Mouse (Mus musculus): Measurements from ENCODE around the gene Rab11fip4. TPM values are rescaled to one million over a fixed set of nuclear protein-coding genes. Genes with fewer than 3 reads are reported as not detected.

Rab11fip4 gene
- polyA plus RNA-seq, 1 experiment from 2014 or later, result 10.7 TPM

DNA sequence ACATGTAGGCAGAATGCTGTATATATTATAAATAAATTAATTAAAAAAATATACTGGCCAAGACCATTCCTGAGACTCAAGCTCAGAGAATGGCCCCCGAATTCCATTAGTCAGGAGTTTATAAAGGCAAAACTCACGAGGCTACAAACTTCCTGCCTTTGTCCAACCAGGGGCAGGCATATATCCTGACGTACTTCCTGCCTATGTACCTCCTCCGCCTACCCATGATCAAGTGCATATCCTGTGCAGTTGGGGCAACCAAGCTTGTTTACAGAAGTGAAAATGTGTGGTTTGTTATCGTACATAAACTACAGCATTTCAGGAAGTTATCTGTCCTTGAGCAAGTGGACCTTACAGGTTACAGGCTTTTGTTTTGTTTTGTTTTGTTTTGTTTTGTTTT lies 32.0 kb downstream of the Rab11fip4 start:
- Histone ChIP-seq H3K36me3 (ENCODE audit: control insufficient read depth, insufficient read depth, low read length) (no peaks in the 10 kb centered on the region), H3K4me2 (ENCODE audit: low read depth, severe bottlenecking) (no peak overlapping the region), H3K4me1 (ENCODE audit: control insufficient read depth, insufficient read depth, low read length) (no peaks in the 10 kb centered on the region), H3K9ac (ENCODE audit: low read length) (no peak overlapping the region), H3K9me3 (ENCODE audit: control insufficient read depth, low read length) (no peaks in the 10 kb centered on the region), H3K27me3 (ENCODE audit: control insufficient read depth, insufficient read depth, low read length) (no peaks in the 10 kb centered on the region), H3K27ac (replicated peaks; ENCODE audit: low read depth, low read length) (no peak overlapping the region), H3K4me3 (ENCODE audit: low read depth, low read length) (no peak overlapping the region)
- DNase-seq (ENCODE audit: low spot score), result no peak
- WGBS, result 79% methylated on average over 5 of the region's 5 CpGs
- no peak for ATAC-seq (ENCODE audit: insufficient number of reproducible peaks, low FRiP score, low TSS enrichment, low read depth)

DNA sequence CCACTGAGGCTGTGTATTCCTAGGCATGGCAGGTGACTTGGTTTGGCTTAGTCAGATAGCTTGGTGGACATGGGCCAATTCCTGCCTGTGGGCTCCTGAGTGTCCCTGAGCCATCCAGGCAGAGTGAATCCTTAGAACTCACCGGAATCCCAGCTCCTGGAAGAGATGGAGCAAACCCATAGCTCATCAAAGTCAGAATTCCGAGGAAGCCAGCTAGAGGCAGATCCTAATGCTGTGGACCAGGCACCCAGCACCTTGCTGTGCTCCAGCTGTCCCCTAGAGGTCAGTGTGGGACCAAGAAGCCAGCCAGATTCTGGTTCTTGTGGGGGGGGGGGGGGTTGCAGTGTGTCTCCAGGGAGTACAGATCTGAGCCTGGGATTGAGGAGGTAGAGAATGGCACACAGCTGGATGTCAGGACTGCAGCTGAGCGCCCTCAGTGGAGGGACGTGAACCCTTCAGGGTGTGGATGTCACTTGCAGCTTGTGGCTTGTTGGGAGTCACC lies 33.8 kb downstream of the Rab11fip4 start:
- no peaks in the 10 kb centered on the region for H3K9me3 ChIP-seq (ENCODE audit: control insufficient read depth, low read length)
- H3K4me3 ChIP-seq (ENCODE audit: low read depth, low read length), result no peak overlapping the region
- no peak overlapping the region for H3K9ac ChIP-seq (ENCODE audit: low read length)
- no peak overlapping the region for H3K4me2 ChIP-seq (ENCODE audit: low read depth, severe bottlenecking)
- H3K27ac ChIP-seq (replicated peaks; ENCODE audit: low read depth, low read length), result no peak overlapping the region
- H3K4me1 ChIP-seq (ENCODE audit: control insufficient read depth, insufficient read depth, low read length), result no peaks in the 10 kb centered on the region
- DNase-seq (ENCODE audit: low spot score) (peak; percentile 71), ATAC-seq (ENCODE audit: insufficient number of reproducible peaks, low FRiP score, low TSS enrichment, low read depth) (no peak)
- H3K27me3 ChIP-seq (ENCODE audit: control insufficient read depth, insufficient read depth, low read length), result no peaks in the 10 kb centered on the region
- no peaks in the 10 kb centered on the region for H3K36me3 ChIP-seq (ENCODE audit: control insufficient read depth, insufficient read depth, low read length)
- WGBS, result 23% methylated on average over 4 of the region's 4 CpGs

DNA sequence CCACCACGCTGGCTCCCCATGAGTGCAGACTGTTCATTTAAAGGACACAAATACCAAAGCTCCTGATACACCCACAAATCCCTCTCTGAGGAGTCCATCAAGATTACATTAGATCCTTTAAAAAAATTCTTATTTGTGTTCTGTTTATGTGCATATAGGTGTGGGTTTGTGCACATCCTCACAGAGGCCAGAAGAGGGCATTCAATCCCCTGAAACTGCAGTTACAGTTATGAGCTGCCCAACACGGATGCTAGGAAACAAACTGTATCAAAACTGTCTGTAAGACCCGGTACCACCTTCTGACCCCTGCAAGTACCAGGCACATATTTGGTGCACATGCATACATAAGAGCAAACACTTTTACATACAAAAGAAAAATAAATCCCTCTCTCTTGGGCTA lies 37.7 kb downstream of the Rab11fip4 start:
- Histone ChIP-seq H3K4me1 (ENCODE audit: control insufficient read depth, insufficient read depth, low read length) (no peaks in the 10 kb centered on the region), H3K27ac (replicated peaks; ENCODE audit: low read depth, low read length) (no peak overlapping the region), H3K4me2 (ENCODE audit: low read depth, severe bottlenecking) (no peak overlapping the region), H3K9me3 (ENCODE audit: control insufficient read depth, low read length) (no peaks in the 10 kb centered on the region), H3K36me3 (ENCODE audit: control insufficient read depth, insufficient read depth, low read length) (no peaks in the 10 kb centered on the region), H3K9ac (ENCODE audit: low read length) (no peak overlapping the region), H3K4me3 (ENCODE audit: low read depth, low read length) (no peak overlapping the region), H3K27me3 (ENCODE audit: control insufficient read depth, insufficient read depth, low read length) (no peaks in the 10 kb centered on the region)
- 71% methylated on average over 3 of the region's 3 CpGs for WGBS
- DNase-seq (ENCODE audit: low spot score) (no peak), ATAC-seq (ENCODE audit: insufficient number of reproducible peaks, low FRiP score, low TSS enrichment, low read depth) (no peak)

DNA sequence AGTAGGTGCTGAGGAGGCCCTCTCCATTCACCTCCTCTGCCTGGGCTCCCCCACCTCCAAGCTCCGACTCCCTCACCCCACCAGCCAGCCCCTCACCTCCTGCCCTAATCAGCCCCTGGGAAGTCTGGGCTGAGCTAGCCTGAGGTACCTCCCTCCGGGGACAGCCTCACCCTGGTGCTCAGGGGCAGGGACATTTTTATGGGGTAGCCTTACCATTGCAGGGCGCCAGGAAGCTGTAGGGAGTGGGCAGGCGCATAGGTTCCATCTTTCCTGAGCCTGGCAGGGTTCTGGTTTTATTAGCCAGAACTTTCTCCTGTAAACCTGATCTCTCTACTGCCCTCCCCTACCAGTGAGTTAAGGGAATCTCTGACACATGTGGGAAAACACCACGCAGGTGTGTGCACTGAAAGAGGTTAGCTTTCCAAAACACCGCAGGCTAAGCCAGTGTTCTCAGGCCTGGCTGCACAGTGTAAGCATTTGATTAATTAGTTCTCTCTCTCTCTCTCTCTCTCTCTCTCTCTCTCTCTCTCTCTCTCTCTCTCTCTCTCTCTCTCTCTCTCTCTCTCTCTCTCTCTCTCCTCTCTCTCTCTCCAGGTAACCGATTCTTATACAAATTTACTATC lies 38.9 kb downstream of the Rab11fip4 start:
- DNase-seq (ENCODE audit: low spot score) (no peak), ATAC-seq (ENCODE audit: insufficient number of reproducible peaks, low FRiP score, low TSS enrichment, low read depth) (no peak)
- Histone ChIP-seq H3K4me1 (ENCODE audit: control insufficient read depth, insufficient read depth, low read length) (no peaks in the 10 kb centered on the region), H3K27me3 (ENCODE audit: control insufficient read depth, insufficient read depth, low read length) (no peaks in the 10 kb centered on the region), H3K9me3 (ENCODE audit: control insufficient read depth, low read length) (no peaks in the 10 kb centered on the region), H3K4me3 (ENCODE audit: low read depth, low read length) (no peak overlapping the region), H3K9ac (ENCODE audit: low read length) (no peak overlapping the region), H3K27ac (replicated peaks; ENCODE audit: low read depth, low read length) (no peak overlapping the region), H3K36me3 (ENCODE audit: control insufficient read depth, insufficient read depth, low read length) (no peaks in the 10 kb centered on the region), H3K4me2 (ENCODE audit: low read depth, severe bottlenecking) (no peak overlapping the region)
- WGBS, result 70% methylated on average over 7 of the region's 7 CpGs

DNA sequence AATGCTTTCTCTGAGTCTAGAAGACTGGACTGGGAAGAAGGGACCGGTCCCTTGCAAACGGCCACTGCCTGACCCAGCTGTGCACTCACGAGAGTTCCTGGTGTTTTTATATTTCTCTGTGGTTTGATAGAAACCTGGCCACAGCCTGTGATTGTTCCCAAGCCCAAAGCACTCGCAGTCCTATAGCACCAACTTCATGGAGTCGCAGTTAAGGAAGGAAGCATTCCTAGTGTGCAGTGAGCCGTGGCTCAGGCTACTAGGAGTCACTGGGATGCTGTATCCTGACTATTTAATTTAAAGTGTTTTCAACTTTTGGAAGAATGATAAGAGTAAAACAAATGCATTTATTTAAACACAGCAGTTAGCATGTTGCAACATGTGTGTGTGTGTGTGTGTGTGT lies 39.5 kb downstream of the Rab11fip4 start:
- Histone ChIP-seq H3K4me1 (ENCODE audit: control insufficient read depth, insufficient read depth, low read length) (no peaks in the 10 kb centered on the region), H3K4me3 (ENCODE audit: low read depth, low read length) (no peak overlapping the region), H3K9ac (ENCODE audit: low read length) (no peak overlapping the region), H3K27ac (replicated peaks; ENCODE audit: low read depth, low read length) (no peak overlapping the region), H3K4me2 (ENCODE audit: low read depth, severe bottlenecking) (no peak overlapping the region), H3K27me3 (ENCODE audit: control insufficient read depth, insufficient read depth, low read length) (no peaks in the 10 kb centered on the region), H3K9me3 (ENCODE audit: control insufficient read depth, low read length) (no peaks in the 10 kb centered on the region), H3K36me3 (ENCODE audit: control insufficient read depth, insufficient read depth, low read length) (no peaks in the 10 kb centered on the region)
- ATAC-seq (ENCODE audit: insufficient number of reproducible peaks, low FRiP score, low TSS enrichment, low read depth) (no peak), DNase-seq (ENCODE audit: low spot score) (no peak)
- WGBS, result 62% methylated on average over 6 of the region's 6 CpGs

DNA sequence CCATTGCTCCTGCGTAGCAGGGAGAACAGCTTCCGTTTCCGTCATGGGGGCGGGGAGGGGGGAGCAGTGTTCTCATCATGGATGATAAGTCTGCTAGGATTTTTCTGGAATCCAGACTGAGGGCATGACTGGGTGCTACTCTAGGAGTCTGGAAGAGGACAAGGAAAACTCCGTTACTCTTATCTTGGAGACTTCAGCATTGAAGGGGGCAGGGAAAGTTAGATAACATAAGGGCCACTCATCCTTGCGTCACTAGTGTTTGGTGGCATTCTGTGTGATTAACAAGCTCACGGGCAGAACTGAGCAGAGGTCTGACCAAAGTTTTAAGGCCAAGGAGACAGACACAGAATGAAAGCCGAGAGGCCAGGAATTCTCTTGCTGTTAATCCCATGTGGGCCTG lies 42.4 kb downstream of the Rab11fip4 start:
- WGBS, result 83% methylated on average over 8 of the region's 8 CpGs
- ATAC-seq (ENCODE audit: insufficient number of reproducible peaks, low FRiP score, low TSS enrichment, low read depth), result no peak
- H3K36me3 ChIP-seq (ENCODE audit: control insufficient read depth, insufficient read depth, low read length), result no peaks in the 10 kb centered on the region

DNA sequence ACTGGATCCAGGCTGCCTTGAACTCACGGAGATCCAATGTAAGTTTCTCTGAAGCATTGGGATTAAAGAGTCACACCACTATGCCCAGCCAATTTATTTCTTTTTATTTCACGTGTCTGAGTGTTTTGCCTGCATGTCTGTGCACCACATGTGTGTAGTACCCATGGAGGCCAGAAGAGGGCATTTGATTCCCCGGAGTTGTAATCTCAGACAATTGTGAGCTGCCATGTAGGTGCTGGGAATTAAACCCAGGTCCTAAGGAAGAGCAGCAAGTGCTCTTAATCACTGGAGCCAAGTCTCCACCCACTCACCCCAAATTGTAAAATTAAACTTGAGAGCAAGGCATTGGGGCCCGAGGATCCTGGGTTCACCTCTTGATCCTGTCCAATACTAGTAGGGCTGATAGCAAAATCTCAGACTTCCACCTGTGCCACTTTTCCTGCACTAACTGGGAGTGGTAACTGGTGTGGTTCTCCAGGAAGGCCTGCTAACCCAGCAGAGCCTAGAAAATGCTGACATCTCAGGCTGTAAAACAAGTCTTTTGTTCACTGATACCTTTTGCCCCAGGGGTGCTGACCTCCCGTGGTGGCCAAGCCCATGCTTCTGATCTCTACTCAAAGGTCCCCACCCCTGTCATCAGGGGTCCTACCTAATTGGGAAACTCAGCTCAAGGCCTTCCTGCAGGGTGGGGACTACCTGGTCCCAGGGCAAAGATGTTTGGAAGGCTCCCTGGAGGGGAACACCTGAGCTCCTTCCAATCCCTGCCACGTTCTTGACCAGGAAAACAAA lies 44.8 kb downstream of the Rab11fip4 start:
- no peak for ATAC-seq (ENCODE audit: insufficient number of reproducible peaks, low FRiP score, low TSS enrichment, low read depth)
- no peaks in the 10 kb centered on the region for H3K36me3 ChIP-seq (ENCODE audit: control insufficient read depth, insufficient read depth, low read length)
- WGBS, result 85% methylated on average over 6 of the region's 6 CpGs
- H3K27ac ChIP-seq (replicated peaks; ENCODE audit: low read depth, low read length), result no peak overlapping the region
- no peaks in the 10 kb centered on the region for H3K9me3 ChIP-seq (ENCODE audit: control insufficient read depth, low read length)
- H3K4me1 ChIP-seq (ENCODE audit: control insufficient read depth, insufficient read depth, low read length), result no peaks in the 10 kb centered on the region
- H3K27me3 ChIP-seq (ENCODE audit: control insufficient read depth, insufficient read depth, low read length), result no peaks in the 10 kb centered on the region
- H3K9ac ChIP-seq (ENCODE audit: low read length), result no peak overlapping the region
- no peak overlapping the region for H3K4me3 ChIP-seq (ENCODE audit: low read depth, low read length)
- no peak for DNase-seq (ENCODE audit: low spot score)
- no peak overlapping the region for H3K4me2 ChIP-seq (ENCODE audit: low read depth, severe bottlenecking)

More for the DNA sequence above, 42.4 kb downstream of the Rab11fip4 start:
- Histone ChIP-seq H3K9ac (ENCODE audit: low read length) (no peak overlapping the region), H3K4me3 (ENCODE audit: low read depth, low read length) (no peak overlapping the region), H3K4me1 (ENCODE audit: control insufficient read depth, insufficient read depth, low read length) (no peaks in the 10 kb centered on the region), H3K27ac (replicated peaks; ENCODE audit: low read depth, low read length) (no peak overlapping the region), H3K9me3 (ENCODE audit: control insufficient read depth, low read length) (no peaks in the 10 kb centered on the region), H3K4me2 (ENCODE audit: low read depth, severe bottlenecking) (no peak overlapping the region), H3K27me3 (ENCODE audit: control insufficient read depth, insufficient read depth, low read length) (no peaks in the 10 kb centered on the region)
- DNase-seq (ENCODE audit: low spot score), result no peak

DNA sequence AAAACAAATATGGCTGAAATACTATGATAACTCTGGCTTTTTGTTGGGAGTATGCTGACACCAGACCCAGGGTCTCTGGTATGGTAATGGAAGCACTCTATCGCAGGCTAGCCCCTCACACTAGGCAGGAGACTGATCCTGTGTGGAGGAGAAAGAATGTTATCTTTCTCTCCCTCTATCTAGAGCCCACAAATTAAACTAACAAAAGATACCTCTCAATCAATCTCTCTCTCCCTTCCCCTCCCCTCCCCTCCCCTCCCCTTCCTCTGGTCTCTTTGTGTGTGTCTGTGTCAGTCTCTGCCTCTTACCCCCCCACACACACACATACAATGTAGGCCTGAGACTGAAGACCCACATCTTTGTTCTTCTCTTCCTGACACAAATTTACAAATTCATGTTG lies 45.5 kb downstream of the Rab11fip4 start:
- H3K36me3 ChIP-seq (ENCODE audit: control insufficient read depth, insufficient read depth, low read length), result no peaks in the 10 kb centered on the region
- no peak overlapping the region for H3K4me2 ChIP-seq (ENCODE audit: low read depth, severe bottlenecking)
- no peak for DNase-seq (ENCODE audit: low spot score)
- ATAC-seq (ENCODE audit: insufficient number of reproducible peaks, low FRiP score, low TSS enrichment, low read depth), result no peak
- H3K4me1 ChIP-seq (ENCODE audit: control insufficient read depth, insufficient read depth, low read length), result no peaks in the 10 kb centered on the region
- no peaks in the 10 kb centered on the region for H3K9me3 ChIP-seq (ENCODE audit: control insufficient read depth, low read length)
- 100% methylated on average over 1 of the region's 1 CpGs for WGBS
- no peak overlapping the region for H3K27ac ChIP-seq (replicated peaks; ENCODE audit: low read depth, low read length)
- no peak overlapping the region for H3K9ac ChIP-seq (ENCODE audit: low read length)
- H3K4me3 ChIP-seq (ENCODE audit: low read depth, low read length), result no peak overlapping the region
- H3K27me3 ChIP-seq (ENCODE audit: control insufficient read depth, insufficient read depth, low read length), result no peaks in the 10 kb centered on the region
